Mouse (Mus musculus): Measurements from ENCODE around the gene Crb3. TPM values are rescaled to one million over a fixed set of nuclear protein-coding genes. Genes with fewer than 3 reads are reported as not detected.
"Not testable (repeated sequence)": the region's sequence is repeated elsewhere in the genome, so short reads cannot be mapped to it uniquely, and the experiment has no call there.

Crb3 gene
- total RNA-seq (2015; ENCODE audit: low replicate concordance) = not detected in 2 replicates
- not detected in 2 replicates for total RNA-seq (2017; ENCODE audit: low replicate concordance)

DNA sequence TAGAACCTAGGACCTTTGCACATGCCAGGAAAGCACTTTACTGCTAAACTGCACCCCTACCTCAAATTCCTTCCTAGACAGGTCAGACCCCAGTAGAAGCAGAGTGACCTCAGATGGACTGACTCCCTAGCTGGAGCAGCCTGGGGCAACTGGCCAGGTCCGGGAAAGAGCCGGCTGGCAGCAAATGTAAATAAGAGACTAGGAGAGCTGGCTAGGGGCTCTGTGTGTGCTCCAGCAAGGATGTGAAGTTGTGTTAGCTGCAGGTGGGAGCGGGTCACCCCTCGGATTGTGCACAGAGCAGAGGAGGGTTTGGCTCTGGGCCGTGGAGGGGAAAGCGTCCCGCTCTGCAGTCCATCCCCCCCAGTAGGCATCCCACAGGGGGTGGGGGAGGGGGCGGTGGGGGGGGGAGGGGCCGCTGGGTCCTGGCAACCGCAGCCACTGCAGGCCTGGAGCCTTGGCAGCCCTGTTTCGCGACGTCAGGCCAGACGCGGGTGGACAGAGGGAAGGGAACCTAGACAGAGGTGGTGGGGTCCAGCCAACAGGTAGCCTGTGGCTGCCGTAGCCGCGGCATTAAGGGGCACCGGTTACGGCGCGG lies at the start of gene Crb3:
Gene Crb3, plus strand, starts transcription at position 215 of the 595 bp plus-strand sequence.
- no peak for ATAC-seq (replicated peaks; ENCODE audit: low FRiP score, poor library complexity, severe bottlenecking)

DNA sequence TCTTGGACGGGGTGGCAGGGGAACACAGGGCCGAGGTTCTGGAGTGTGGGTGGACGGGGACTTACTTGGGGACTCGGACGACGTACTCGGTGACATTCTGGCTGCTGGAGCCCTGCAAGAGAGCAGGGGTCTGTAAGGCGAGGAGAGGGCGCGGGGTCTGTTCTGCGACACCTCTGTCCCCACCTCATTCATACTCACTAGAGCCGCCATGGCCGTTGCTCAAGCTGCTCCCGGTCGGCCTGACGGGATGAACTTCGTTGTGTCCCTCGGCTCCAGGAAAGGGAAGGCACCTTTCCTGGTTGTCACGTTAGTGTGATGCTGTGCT lies 48.0 kb upstream of the Crb3 start:
- peak; percentile 60 for ATAC-seq (replicated peaks; ENCODE audit: low FRiP score, poor library complexity, severe bottlenecking)

DNA sequence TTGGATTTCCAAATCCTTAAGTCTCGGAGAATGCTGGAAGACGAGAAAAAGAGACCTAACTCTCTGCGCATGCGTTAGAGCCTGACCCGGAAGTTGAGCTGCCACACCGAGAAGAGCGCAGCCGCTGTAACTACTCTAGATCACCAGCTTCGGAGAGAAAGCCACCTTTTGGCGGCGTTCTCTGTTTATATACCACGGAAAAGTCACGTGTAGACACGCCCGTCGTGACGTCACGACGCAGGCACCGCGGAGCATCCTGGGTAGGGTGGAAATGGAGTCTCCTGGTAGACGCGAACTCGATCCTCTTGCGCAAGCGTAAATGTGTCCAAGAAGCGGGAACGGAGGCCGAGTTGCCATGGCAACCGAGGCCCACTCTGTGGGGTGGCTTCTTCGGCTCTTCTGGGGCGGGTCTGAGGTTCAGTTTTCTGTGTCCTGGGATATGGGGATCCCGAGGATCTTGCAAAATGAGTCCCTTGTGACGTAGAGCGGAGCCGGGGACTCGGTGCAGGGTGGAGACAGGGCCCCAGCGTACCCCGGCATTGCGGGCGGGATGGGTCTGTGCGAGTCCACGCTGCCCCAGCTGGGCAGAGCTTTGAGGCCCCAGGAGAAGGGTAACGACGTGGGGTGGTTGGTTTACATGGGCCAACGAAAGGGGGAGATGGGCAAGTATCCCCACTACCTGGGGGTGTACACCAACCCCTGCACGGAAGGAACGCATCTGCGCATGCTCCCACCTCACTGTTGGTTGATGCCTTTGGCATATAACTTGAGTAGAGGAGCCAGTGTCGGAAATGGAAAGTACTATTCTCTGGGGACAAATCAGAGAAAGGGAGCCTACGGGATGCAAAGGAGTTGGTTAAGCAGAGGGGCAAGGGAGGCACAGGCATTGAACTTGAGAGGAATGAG lies 47.4 kb upstream of the Crb3 start, which contains the start of the genes Gtf2f1 and Gm17949:
Gene Gtf2f1, minus strand, starts transcription at position 53 of the 906 bp plus-strand sequence.
Gene Gm17949, plus strand, starts transcription at position 234 of the 906 bp plus-strand sequence.
- ATAC-seq (replicated peaks; ENCODE audit: low FRiP score, poor library complexity, severe bottlenecking) = peak; percentile 88

DNA sequence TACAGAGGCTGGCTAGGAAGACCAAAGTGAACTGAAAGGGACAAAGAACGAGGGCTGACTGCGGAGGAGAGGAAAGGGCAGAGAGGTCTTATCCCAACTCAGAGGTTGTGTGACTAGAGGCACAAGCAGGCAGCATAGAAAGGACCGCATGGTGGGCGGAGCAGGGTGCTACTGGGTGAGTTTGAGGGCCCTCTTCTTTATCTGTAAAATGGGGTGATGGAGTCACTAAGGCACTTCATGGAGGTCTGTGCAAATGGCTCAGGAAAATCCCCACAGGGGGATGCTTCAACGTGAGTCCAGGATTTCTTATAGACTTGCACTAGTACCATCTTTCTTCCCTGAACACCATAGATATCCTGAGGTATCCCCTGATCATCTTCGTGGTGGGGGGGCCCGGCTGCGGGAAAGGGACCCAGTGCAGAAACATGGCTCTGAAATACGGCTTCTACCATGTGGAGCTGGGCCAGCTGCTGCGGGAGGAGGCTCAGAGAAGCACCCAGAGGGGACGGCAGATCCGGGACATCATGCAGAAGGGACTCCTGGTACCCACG lies 46.6 kb upstream of the Crb3 start:
- ATAC-seq (replicated peaks; ENCODE audit: low FRiP score, poor library complexity, severe bottlenecking) = no peak

DNA sequence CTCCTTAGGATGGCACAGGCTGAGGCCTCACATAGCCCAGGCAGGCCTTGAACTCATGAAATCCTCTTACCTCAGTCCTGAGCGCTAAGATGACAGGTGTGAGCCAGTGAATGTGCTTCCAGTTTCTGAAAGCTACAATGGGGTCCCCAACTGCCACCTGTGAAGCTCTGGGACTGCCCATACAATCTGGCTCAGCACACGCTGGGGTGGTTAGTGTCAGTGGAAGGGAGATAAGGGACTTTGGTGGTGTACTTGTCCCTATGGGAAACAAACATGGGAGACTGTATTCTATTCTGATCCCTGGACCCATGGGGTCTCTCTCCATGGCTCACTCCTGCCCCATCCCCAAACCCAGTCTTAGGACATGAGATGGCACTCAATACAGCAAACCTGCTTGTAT lies 39.2 kb upstream of the Crb3 start:
- peak; percentile 77 for ATAC-seq (replicated peaks; ENCODE audit: low FRiP score, poor library complexity, severe bottlenecking)

DNA sequence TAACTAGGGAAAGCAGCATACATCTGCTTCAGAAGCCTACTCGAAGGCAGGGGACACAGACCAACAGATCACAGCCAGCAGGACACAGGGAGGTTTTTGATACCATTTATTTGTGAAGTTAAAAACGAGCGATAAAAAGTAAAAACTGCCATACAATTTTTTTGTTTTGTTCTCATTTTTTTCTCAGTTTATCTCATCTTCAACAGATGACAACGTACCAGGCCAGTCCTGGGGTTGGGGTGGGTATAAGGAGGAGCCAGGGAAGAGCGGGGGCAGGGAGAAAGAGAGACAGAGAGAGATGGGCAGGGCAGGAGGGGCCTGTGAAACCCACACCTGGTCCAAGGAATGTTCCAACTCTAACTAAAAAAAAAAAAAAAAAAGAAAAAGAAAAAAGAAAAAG lies 37.9 kb upstream of the Crb3 start:
- no peak for ATAC-seq (replicated peaks; ENCODE audit: low FRiP score, poor library complexity, severe bottlenecking)

DNA sequence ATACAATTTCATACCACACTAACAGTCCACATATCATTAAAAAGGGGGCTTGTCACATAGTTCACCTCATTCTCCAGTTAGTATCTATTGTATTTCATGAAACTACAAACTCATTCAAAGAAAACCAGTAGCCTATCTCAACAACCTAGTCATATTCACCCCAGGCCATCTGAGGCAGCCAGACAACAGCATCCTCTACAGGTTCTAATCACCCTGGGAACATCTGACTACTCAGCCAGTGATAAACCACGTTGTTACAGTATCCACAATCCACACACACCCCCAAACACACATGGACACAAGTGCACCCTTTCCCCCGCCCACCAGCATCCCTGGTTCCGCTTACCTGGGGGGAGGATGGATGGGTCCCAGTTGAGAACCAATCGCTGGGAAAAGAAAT lies 31.4 kb upstream of the Crb3 start:
- no peak for ATAC-seq (replicated peaks; ENCODE audit: low FRiP score, poor library complexity, severe bottlenecking)

DNA sequence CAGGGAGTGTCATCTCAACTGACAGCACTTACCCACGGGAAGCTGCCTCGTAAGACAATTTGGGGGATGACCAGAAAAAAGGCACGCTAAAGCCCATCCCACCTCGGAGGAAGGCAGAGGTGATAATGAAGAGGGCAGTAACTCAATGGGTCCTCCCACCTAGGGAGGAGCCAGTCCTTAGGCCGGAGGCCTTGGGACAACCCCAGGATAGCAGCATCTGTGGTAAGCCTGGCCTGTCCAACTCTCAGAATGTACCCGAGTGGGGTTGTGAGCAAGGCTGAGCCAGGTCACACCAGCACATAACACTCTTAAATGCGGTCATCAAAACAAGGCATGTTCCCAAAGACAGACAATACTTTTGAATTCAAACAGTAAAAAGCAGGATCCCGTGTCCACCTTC lies 29.2 kb upstream of the Crb3 start:
- ATAC-seq (replicated peaks; ENCODE audit: low FRiP score, poor library complexity, severe bottlenecking) = peak; percentile 57

DNA sequence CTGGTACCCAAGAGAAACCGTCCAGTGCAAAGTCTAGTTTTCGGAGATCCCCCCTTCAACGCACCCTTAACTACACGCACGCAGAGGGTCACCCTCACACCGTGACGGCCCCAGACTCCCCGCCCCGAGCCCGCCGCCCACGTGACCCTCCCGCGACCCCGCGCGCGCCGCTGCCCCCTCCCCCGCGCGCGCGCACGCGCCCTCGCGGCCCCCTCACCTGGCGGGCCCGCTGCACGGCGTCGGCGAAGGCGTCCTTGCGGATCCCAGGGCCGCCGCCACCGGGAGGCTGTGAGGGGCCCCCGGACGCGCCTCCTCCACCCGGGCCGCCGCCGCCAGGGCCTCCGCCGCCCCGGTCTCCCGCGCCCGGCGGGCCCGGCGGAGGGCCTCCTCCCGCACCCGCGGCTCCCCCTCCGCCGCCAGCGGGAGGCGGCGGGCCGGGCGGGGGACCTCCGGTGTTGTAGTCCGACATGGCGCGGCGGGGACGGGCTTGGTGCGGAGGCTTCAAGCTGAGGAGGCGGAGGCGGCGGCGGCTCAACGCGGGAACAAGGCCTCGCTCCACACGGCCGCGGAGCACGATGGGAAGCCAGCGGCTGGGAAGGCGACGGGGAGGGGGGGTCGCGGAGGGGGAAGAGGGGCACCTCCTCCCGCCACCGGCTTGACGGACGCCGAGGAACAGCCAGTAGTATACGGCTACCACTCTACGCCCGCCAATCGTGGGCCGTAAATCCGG lies 27.8 kb upstream of the Crb3 start, which contains the start of gene Khsrp:
Gene Khsrp, minus strand, starts transcription at position 592 of the 730 bp plus-strand sequence.
- no peak for ATAC-seq (replicated peaks; ENCODE audit: low FRiP score, poor library complexity, severe bottlenecking)

DNA sequence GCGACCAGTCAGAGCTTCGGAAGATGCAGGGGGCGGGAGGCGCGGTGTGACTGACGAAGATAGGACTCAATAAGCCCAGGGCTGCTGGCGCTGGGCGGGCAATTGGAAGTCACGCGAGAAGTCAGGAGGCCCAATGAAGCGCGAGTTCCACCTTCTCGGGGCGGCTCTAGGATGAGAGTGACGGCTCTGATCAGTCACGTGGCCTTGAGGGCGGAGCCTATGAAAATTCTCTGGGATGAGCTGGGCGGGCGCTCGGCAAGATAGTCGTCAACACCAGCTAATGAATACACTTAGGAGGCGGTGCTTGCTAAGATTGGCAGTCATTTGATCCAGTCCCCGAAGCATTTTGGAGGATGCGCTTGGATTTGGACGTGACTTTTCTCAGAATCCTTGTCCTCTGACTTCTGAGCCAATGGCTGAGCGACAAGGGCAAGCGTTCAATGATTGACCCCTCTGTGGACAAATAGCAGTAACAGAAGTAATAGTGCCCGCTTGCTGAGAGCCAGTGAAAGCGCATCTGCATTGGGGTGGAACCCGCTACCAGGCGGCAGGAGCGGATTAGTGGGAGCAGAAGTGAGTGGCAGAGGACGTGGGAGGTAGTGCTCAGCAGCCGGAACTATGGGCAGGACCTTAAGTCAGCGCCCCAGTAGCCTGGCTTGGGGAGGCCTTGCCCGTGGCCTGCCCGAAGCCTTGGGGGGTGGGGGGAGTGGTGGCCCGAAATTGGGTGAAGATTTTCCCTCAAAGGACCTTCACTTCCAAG lies 27.1 kb upstream of the Crb3 start:
- peak; percentile 83 for ATAC-seq (replicated peaks; ENCODE audit: low FRiP score, poor library complexity, severe bottlenecking)

DNA sequence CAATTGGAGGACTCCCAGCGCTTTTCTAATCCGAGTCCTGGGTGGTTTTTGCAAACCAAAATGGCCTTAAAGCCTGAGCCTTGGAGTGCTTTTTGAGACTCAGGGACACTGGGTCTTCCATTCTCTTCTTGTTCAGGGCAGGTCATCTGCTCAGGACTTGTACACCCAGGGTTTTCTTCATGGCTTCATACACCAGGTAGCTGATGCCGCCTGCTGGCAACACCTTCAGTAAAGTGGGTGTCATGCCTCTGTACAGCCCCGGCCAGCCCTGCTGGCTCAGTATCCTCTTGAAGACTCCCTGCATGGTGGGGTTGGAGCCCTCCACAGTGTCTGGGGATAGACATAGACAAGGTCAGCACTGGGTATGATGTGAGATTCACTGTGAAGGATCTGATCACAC lies 26.1 kb upstream of the Crb3 start:
- ATAC-seq (replicated peaks; ENCODE audit: low FRiP score, poor library complexity, severe bottlenecking) = no peak

DNA sequence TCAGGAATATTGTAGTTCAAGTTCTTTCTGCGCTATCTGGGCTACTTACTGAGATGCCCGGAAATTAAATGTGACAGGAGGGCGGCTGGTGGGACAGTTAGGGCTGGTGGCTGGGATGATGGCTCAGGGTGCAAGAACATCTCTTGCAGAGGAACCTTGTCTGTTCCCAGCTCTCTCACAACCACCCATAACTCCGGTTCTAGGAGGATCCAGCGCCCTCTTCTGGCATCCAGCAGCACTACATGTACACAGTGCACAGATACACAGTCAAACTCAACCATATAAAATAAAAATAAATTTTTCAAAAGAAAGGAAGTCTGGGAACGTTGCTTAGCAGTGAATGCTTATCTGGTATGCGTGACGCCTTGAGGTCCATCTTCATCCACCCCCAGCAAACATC lies 19.9 kb upstream of the Crb3 start:
- no peak for ATAC-seq (replicated peaks; ENCODE audit: low FRiP score, poor library complexity, severe bottlenecking)

DNA sequence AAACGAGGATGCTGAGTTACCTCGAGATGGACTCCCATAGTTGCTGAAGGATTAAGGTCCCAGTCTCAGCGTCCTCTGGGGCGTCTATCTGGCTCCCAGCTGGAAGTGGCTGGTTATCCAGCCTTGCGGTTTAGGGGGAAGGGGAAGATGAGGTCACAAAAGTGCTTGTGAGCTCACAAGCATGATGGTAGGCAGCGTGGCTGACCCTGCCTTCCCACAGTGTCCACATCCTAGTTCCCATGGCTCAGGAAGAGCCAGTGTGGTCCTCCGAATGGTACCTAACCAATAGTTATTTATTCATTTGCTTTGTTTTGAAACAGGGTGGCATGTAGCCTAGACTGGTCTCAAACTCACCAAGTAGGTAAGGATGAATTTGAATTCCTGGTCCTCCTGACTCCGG lies 17.4 kb upstream of the Crb3 start, which contains the start of gene Slc25a41:
Gene Slc25a41, minus strand, starts transcription at position 101 of the 400 bp plus-strand sequence.
- ATAC-seq (replicated peaks; ENCODE audit: low FRiP score, poor library complexity, severe bottlenecking) = no peak

DNA sequence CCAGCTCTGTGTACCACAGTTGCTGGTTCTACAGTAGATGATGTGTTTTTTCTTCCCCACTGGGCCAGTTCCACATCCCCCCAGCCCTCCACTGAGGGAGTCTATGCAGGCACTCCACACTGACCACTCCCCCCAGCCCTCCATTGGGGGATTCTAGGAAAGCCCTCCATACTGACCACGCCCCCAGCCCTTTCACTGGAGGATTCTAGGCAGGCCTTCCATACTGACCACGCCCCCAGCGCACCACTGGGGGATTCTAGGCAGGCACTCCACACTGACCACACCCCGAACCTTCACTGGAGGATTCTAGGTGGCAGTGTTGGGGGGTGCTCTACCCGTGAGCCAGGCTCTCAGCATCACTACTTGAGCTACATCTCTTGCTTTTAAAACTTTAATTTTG lies 11.5 kb upstream of the Crb3 start:
- no peak for ATAC-seq (replicated peaks; ENCODE audit: low FRiP score, poor library complexity, severe bottlenecking)

DNA sequence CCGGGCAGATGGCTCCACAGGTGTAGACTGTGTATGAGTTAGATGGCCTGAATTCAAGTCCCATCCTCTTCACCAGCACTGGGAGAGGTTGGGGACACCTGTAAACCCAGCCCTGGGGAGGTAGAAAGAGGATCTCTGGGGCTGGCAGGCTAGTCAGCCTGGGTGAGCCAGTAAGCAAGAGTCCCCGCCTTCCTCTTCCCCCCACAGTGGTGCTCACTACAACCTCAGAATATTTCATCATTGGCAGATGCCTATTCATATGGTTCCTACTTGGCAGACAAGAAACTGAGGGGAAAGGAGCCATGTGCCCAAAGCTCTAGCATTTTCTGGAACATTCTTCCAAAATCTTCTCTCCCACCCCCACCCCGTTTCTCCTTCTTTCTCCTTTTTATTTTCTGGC lies 10.1 kb upstream of the Crb3 start:
- ATAC-seq (replicated peaks; ENCODE audit: low FRiP score, poor library complexity, severe bottlenecking) = no peak

DNA sequence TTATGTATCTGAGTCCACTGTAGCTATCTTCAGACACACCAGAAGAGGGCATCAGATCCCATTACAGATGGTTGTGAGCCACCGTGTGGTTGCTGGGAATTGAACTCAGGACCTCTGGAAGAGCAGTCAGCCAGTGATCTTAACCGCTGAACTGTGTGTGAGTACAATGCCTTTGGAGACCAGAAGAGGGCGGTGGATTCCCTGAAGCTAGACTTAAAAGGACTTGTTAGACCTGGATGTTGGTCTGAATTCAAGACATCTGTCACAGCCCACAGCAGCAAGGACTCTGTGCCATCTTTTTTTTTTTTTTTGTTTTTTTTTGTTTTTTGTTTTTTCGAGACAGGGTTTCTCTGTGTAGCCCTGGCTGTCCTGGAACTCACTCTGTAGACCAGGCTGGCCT lies 7.2 kb upstream of the Crb3 start:
- ATAC-seq (replicated peaks; ENCODE audit: low FRiP score, poor library complexity, severe bottlenecking) = not testable (repeated sequence)

DNA sequence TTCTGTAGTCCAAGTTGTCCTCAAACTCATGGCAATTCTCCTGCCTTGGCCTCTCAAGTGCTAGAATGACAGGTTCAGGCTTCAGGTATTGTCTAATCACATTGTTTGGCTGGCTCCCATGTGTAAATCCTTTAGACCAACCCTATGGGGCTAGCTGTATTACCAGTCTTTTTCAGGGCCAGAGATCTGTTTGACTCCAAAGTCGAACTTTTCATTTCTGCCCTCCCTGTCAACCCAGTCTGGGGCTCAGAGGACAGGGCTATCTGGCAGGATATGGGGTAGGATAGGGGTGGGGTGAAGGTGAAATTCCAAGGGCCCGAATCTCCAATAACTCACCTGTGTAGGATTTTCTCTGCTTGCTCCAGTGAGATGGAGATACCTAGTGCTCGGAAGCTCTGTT lies 2.7 kb upstream of the Crb3 start:
- ATAC-seq (replicated peaks; ENCODE audit: low FRiP score, poor library complexity, severe bottlenecking) = no peak

DNA sequence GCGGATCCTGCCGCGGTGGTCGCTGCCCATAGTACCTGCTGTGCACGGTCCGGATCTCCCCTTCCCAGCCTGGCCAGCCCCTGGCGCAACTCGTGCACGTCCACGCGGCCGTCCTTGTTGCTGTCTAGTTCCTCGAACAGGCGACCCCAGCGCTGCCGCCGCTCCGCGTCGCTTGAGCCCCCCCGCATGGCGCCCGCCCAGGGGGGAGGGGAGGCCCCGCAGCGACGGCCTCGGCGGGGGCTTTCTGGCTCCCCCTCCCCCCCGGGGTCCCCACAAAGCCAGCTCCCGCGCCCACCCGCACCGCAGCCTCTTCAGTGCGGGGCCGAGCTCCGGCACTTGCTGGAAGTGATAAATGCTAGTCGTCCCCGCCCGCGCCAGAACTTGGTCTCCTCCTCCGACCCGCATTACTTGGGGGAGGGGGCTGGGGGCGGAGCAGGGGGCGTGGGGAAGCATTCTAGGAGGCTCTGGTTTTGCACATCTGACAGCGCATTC lies 627 bp downstream of the Crb3 start, which contains the start of gene Slc25a23:
Gene Slc25a23, minus strand, starts transcription at position 378 of the 492 bp plus-strand sequence.
- ATAC-seq (replicated peaks; ENCODE audit: low FRiP score, poor library complexity, severe bottlenecking) = no peak

DNA sequence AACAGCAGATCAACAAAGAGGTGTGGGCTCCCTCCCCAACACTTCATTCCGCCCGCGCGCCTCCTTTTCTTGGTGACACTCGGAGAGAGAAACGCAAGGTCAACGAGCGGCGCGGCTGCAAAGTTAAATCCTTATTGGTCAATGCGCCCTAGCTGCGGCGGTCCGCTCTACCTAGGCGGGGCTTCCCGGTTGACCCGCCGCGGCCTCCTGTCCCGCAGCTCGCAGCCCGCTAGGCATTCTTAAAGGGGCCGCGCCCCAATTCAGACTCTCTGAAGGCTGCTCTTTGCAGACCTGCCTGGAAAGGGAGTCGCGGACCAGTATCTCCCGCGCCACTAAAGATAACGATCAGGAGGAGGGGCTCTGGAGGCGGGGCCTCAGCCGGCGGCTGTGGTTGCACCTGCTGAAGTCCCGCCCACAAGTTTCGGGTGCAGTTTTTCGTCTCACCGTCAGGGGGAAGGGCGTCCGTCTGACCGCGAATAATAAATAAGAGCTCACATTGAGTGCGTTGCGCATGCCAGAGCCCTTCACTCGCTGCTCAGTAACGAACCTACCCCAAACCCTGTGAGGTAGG lies 1.4 kb downstream of the Crb3 start:
- peak; percentile 83 for ATAC-seq (replicated peaks; ENCODE audit: low FRiP score, poor library complexity, severe bottlenecking)
